Mouse (Mus musculus): Measurements from ENCODE around the gene Gmeb1. TPM values are rescaled to one million over a fixed set of nuclear protein-coding genes. Genes with fewer than 3 reads are reported as not detected.

Gmeb1 gene
- polyA plus RNA-seq, 1 experiment from 2014 or later = 26.8 TPM

DNA sequence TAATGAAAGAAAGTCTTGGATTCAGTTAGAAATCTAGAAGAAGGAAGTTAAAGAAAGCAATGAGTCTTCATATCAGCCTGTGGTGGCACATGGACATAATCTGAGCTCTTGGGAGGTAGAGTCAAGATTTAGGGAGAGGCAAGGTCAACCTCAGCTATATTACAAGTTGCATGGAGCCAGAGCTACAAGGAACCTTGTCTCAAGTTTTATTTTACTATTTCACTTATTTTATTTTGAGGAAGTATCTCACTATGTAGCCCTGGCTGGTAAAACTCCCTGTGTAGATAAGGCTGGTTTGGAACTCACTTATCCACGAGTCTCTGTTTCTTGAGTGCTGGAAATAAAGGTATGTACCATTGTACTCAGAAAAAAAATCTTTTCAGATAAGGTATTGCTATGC is 44.8 kb downstream of the Gmeb1 start:
- no peaks in the 10 kb centered on the region for H3K27me3 ChIP-seq (ENCODE audit: control insufficient read depth, insufficient read depth, low read length)
- ATAC-seq (replicated peaks; ENCODE audit: extremely low read depth, insufficient read depth, low FRiP score) = no peak
- no peak overlapping the region for H3K4me2 ChIP-seq (ENCODE audit: low read depth, low read length)
- no peaks in the 10 kb centered on the region for H3K9me3 ChIP-seq (replicated peaks; ENCODE audit: control insufficient read depth, low read length)
- no peak overlapping the region for H3K9ac ChIP-seq (ENCODE audit: low read length)
- no peak overlapping the region for H3K4me3 ChIP-seq (ENCODE audit: low read length)
- H3K27ac ChIP-seq (ENCODE audit: low read length) = no peak overlapping the region
- WGBS = 18% methylated on average over 1 of the region's 1 CpGs
- H3K4me1 ChIP-seq (ENCODE audit: control insufficient read depth, insufficient read depth, low read length) = 0 out of 2 replicates have a peak, but pooled peaks cover 4% of the 10 kb centered on the region
- H3K36me3 ChIP-seq (ENCODE audit: control insufficient read depth, insufficient read depth) = no peaks in the 10 kb centered on the region

DNA sequence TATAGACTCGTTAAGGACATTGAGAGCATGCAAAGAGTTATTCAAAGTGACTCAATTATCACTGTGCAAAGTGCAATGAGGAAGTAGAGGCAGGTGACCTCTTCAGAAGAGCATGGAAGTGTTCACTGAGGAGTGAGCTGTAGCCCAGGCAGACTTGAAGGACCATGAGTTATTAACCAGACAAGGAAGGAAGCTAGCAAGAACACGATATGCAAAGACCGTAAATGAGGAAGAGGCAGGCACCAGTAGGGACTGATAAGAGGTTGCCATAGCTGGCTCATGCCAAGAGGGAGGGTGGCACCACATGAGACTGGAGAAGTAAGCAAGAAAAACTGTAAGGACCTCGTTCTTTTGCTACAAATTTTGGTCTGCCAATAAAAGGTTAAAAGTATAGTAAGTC is 46.6 kb downstream of the Gmeb1 start:
- ATAC-seq (replicated peaks; ENCODE audit: extremely low read depth, insufficient read depth, low FRiP score) = no peak

DNA sequence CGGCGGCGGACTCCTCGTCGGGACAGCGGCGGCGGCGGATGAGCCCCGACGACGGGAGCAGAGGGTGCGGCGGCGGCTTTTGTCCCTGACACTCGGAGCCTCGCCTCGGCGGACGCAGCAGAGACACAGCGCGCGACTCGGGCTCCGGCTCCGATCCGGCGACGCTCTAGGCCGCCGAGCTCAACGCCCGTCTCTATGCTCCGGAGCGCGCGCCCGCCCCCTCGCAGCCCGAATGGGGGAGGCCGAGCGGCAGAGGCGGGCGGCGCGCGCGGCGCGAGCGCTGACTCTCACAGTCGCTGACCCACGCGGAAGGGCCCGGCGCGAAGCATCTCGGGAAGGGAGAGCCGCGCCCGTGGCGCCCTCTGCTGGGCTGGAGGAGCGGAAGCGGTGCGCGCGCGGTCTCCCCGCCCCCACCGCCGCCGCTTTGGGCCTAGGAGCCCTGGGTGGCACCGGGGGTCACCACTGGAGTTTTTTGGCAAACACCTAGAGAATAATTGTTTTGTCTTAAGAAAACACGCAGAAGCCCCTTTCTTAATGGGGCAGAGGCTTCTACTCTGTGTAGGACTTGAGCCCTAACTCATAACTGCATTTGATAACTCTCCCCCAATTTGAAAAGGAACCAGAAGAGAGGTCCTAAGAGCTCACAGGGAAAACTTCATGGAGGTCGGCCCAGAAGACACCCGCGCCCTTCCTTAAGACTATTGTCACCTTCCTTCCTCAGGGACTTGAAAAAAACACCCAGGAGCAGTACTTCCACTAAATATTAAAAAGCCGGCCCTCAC is 49.3 kb downstream of the Gmeb1 start, which contains the start of gene Ythdf2:
TSS of gene Ythdf2 (minus strand) at position 351 of the 782 bp plus-strand sequence.
- ATAC-seq (replicated peaks; ENCODE audit: extremely low read depth, insufficient read depth, low FRiP score) = peak; percentile 97
- Histone ChIP-seq H3K4me3 (ENCODE audit: low read length) (peak within 1 kb of the TSS; percentile 96), H3K27ac (ENCODE audit: low read length) (peak within 1 kb of the TSS; percentile 92), H3K4me1 (ENCODE audit: control insufficient read depth, insufficient read depth, low read length) (peaks cover 22% of the 10 kb centered on the region), H3K9ac (ENCODE audit: low read length) (peak within 1 kb of the TSS; percentile 96), H3K4me2 (ENCODE audit: low read depth, low read length) (peak within 1 kb of the TSS; percentile 97), H3K27me3 (ENCODE audit: control insufficient read depth, insufficient read depth, low read length) (no peaks in the 10 kb centered on the region), H3K36me3 (ENCODE audit: control insufficient read depth, insufficient read depth) (peaks cover 11% of the 10 kb centered on the region; the same call in 1 of the 2 replicates), H3K9me3 (replicated peaks; ENCODE audit: control insufficient read depth, low read length) (no peaks in the 10 kb centered on the region)
- 1% methylated on average over 78 of the region's 78 CpGs for WGBS

More for the DNA sequence above, 46.6 kb downstream of the Gmeb1 start:
- Histone ChIP-seq H3K4me2 (ENCODE audit: low read depth, low read length) (no peak overlapping the region), H3K9ac (ENCODE audit: low read length) (no peak overlapping the region), H3K4me1 (ENCODE audit: control insufficient read depth, insufficient read depth, low read length) (peaks cover 15% of the 10 kb centered on the region), H3K4me3 (ENCODE audit: low read length) (no peak overlapping the region), H3K9me3 (replicated peaks; ENCODE audit: control insufficient read depth, low read length) (no peaks in the 10 kb centered on the region), H3K27ac (ENCODE audit: low read length) (no peak overlapping the region), H3K27me3 (ENCODE audit: control insufficient read depth, insufficient read depth, low read length) (no peaks in the 10 kb centered on the region), H3K36me3 (ENCODE audit: control insufficient read depth, insufficient read depth) (0 out of 2 replicates have a peak, but pooled peaks cover 2% of the 10 kb centered on the region)
- 52% methylated on average over 4 of the region's 4 CpGs for WGBS

DNA sequence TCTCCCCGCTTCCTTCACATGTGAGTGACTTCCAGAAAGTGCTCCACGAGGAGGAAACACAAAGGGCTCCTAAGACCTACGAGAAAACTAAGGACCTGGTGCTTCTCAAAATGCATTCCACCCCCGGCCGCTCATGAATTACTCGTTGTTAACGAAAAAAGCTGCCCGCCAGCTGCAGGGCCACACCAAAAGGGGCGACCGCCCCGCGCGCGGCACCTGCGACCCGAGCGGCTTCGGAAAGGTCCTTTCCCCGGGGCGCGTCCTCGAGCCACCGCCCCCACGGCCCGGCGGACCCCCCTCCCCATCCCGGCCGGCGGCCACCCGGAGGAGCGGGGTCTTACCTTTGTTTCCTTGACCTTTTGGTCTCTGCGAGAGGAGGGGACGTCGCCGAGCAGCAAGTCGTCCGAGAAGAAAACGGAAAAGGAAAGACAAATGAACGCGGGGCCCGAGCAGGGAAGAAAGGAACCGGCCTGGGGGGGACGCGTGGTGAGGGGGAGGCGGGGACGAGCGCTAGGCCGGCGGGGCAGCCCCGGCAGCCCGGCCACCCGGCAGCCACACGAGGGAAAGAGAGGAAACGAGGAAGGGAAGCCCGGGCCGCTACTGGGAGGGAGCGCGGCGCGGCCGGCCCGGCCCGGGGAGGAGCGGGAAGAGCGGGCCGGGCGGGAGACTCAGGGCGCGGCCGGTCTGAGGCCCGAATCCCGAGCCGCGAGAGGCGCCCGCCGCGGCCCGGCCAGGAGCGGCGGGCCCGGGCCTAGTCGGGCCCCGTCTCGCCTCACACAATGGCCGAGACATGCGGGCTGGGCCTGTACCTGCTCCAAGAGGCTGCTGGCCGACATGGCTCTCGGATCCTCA is 50.1 kb downstream of the Gmeb1 start:
- peaks cover 20% of the 10 kb centered on the region for H3K4me1 ChIP-seq (ENCODE audit: control insufficient read depth, insufficient read depth, low read length)
- peak overlapping the region; percentile 97 for H3K4me2 ChIP-seq (ENCODE audit: low read depth, low read length)
- H3K9me3 ChIP-seq (replicated peaks; ENCODE audit: control insufficient read depth, low read length) = no peaks in the 10 kb centered on the region
- H3K27ac ChIP-seq (ENCODE audit: low read length) = peak overlapping the region; percentile 92
- H3K9ac ChIP-seq (ENCODE audit: low read length) = peak overlapping the region; percentile 96
- H3K27me3 ChIP-seq (ENCODE audit: control insufficient read depth, insufficient read depth, low read length) = no peaks in the 10 kb centered on the region
- under 1% methylated on average over 84 of the region's 89 CpGs for WGBS
- H3K36me3 ChIP-seq (ENCODE audit: control insufficient read depth, insufficient read depth) = peaks cover 17% of the 10 kb centered on the region; the same call in 1 of the 2 replicates
- ATAC-seq (replicated peaks; ENCODE audit: extremely low read depth, insufficient read depth, low FRiP score) = peak; percentile 66
- H3K4me3 ChIP-seq (ENCODE audit: low read length) = peak overlapping the region; percentile 96

DNA sequence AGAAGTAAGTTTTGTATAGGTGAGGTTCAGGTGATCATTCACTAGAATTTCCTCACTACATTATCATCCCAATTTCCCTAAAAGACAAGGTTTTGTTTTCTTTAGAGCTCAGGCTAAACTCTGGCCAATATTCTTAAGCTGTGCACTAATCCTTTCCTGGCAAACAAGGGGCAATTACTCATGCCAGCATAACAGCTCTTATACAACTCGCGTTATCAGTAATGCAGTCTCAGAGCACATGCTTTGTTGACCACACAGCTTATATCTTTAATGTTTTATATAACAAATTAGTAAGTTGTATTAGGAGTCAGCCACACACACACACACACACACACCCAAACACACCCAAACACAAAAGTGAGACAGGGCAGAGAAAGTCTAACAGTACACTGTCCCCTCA is 51.1 kb downstream of the Gmeb1 start:
- Histone ChIP-seq H3K9ac (ENCODE audit: low read length) (peak overlapping the region; percentile 96), H3K9me3 (replicated peaks; ENCODE audit: control insufficient read depth, low read length) (no peaks in the 10 kb centered on the region), H3K4me1 (ENCODE audit: control insufficient read depth, insufficient read depth, low read length) (peaks cover 20% of the 10 kb centered on the region), H3K4me2 (ENCODE audit: low read depth, low read length) (peak overlapping the region; percentile 97), H3K27ac (ENCODE audit: low read length) (no peak overlapping the region), H3K4me3 (ENCODE audit: low read length) (peak overlapping the region; percentile 96), H3K36me3 (ENCODE audit: control insufficient read depth, insufficient read depth) (peaks cover 22% of the 10 kb centered on the region; the same call in 1 of the 2 replicates), H3K27me3 (ENCODE audit: control insufficient read depth, insufficient read depth, low read length) (no peaks in the 10 kb centered on the region)
- WGBS = 30% methylated on average over 2 of the region's 2 CpGs
- ATAC-seq (replicated peaks; ENCODE audit: extremely low read depth, insufficient read depth, low FRiP score) = no peak

DNA sequence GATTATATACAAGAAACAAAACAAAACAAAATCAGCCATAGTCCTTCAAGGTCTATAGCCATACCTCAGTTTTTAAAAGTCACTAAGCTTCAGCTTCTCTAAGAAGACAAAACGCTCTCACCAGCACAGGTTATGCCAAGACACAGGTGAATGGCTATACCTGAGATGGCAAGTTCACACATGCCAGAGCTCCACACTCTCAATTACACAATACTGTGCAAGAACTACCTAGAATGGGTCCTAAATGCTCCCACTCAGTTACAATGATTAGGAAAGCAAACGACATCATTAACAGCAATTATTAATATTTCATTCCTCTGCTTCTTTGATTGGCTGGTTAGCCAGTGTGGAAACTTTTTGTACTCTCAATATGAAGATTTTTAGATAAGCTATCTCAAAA is 52.1 kb downstream of the Gmeb1 start:
- no peak for ATAC-seq (replicated peaks; ENCODE audit: extremely low read depth, insufficient read depth, low FRiP score)
- H3K27ac ChIP-seq (ENCODE audit: low read length) = no peak overlapping the region
- no peak overlapping the region for H3K9ac ChIP-seq (ENCODE audit: low read length)
- no peaks in the 10 kb centered on the region for H3K9me3 ChIP-seq (replicated peaks; ENCODE audit: control insufficient read depth, low read length)
- H3K4me1 ChIP-seq (ENCODE audit: control insufficient read depth, insufficient read depth, low read length) = peaks cover 20% of the 10 kb centered on the region
- H3K36me3 ChIP-seq (ENCODE audit: control insufficient read depth, insufficient read depth) = peaks cover 28% of the 10 kb centered on the region
- H3K4me2 ChIP-seq (ENCODE audit: low read depth, low read length) = no peak overlapping the region
- no peaks in the 10 kb centered on the region for H3K27me3 ChIP-seq (ENCODE audit: control insufficient read depth, insufficient read depth, low read length)
- no peak overlapping the region for H3K4me3 ChIP-seq (ENCODE audit: low read length)
- 89% methylated on average over 2 of the region's 2 CpGs for WGBS

DNA sequence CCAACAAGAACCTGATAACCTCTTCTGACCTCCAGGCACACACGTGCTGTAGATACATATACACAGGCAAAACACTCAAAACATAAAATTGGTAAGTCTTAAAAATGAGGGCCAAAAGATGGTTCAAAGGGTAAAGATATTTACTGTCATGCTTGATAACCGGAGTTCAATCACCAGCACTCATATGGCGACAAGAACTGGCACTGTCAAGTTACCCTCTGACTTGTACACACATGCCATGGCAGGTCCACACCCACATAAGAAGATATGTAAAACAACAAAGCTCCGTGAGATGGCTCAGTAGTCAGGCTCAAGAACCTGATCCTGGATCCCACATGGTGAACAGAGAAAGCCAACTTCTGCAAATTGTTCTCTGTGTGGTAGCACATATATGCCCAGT is 54.1 kb downstream of the Gmeb1 start:
- no peak overlapping the region for H3K9ac ChIP-seq (ENCODE audit: low read length)
- H3K27me3 ChIP-seq (ENCODE audit: control insufficient read depth, insufficient read depth, low read length) = no peaks in the 10 kb centered on the region
- H3K4me2 ChIP-seq (ENCODE audit: low read depth, low read length) = no peak overlapping the region
- peaks cover 18% of the 10 kb centered on the region for H3K4me1 ChIP-seq (ENCODE audit: control insufficient read depth, insufficient read depth, low read length)
- WGBS = 78% methylated on average over 4 of the region's 4 CpGs
- peaks cover 40% of the 10 kb centered on the region for H3K36me3 ChIP-seq (ENCODE audit: control insufficient read depth, insufficient read depth)
- no peaks in the 10 kb centered on the region for H3K9me3 ChIP-seq (replicated peaks; ENCODE audit: control insufficient read depth, low read length)
- H3K27ac ChIP-seq (ENCODE audit: low read length) = no peak overlapping the region
- ATAC-seq (replicated peaks; ENCODE audit: extremely low read depth, insufficient read depth, low FRiP score) = no peak
- H3K4me3 ChIP-seq (ENCODE audit: low read length) = no peak overlapping the region

DNA sequence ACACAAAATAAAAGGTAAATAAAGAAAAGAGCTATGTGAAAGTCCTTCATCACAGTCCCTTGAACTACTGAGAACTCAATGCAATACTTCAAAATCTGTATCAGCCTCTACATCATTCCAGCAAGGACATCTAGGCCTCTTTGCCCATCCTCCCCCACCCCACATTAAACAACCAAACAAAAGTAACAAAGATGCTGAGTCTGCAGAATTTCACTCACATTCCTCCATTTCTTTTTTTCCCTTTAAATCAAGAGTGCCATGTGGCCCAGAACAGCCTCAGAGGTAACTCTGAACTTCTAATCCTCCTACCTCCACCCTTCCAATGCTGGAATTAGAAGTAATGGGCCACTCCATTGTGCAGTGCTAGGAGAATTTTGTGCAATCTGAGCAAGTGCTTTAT is 62.6 kb downstream of the Gmeb1 start:
- no peaks in the 10 kb centered on the region for H3K9me3 ChIP-seq (replicated peaks; ENCODE audit: control insufficient read depth, low read length)
- H3K4me1 ChIP-seq (ENCODE audit: control insufficient read depth, insufficient read depth, low read length) = peaks cover 14% of the 10 kb centered on the region
- H3K27ac ChIP-seq (ENCODE audit: low read length) = no peak overlapping the region
- no peak overlapping the region for H3K9ac ChIP-seq (ENCODE audit: low read length)
- H3K36me3 ChIP-seq (ENCODE audit: control insufficient read depth, insufficient read depth) = peaks cover 13% of the 10 kb centered on the region; the same call in 1 of the 2 replicates
- no peak overlapping the region for H3K4me3 ChIP-seq (ENCODE audit: low read length)
- H3K4me2 ChIP-seq (ENCODE audit: low read depth, low read length) = no peak overlapping the region
- ATAC-seq (replicated peaks; ENCODE audit: extremely low read depth, insufficient read depth, low FRiP score) = no peak
- no peaks in the 10 kb centered on the region for H3K27me3 ChIP-seq (ENCODE audit: control insufficient read depth, insufficient read depth, low read length)
